In the genomic region with DNA sequence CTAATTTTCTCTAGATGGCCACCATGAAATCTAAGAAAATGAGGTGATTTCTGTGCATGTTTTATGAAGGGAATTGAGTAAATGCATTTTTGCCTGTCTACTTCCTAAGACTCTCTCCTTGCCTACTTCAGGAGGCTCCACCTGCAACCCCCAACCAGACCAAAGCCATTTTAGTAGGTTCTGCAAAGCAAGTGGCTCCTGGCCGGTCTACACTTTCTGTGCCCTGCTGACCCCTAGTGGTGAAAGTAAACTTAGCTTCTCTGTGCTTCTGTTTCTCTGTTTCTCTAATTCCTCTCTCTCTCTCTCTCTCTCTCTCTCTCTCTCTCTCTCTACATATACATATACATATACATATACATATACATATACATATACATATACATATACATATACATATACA, we compare ENCODE assay signal across 10 mouse cellular contexts.
DNase-seq lines count a peak whose midpoint lies in the region; ATAC-seq and TF ChIP-seq lines count a peak whose summit lies in the region.
"Had no signal": no experiment of that assay in that cellular context is flagged by ENCODE, and none has a peak within 500 bp of the region (broad histone marks: within the 10 kb centered on the region; RNA-seq: fewer than 3 reads in every experiment).

No protein-coding gene starts in this region.

- H3K27me3 ChIP-seq in forebrain, embryonic 14.5 days (replicated peaks; ENCODE audit: control insufficient read depth, insufficient read depth, low read length): no peaks in the 10 kb centered on the region
- H3K27me3 ChIP-seq in forebrain, embryonic 15.5 days: no peaks in the 10 kb centered on the region
- H3K27me3 ChIP-seq: stomach, embryonic 15.5 days had no signal

- no peak for TF ChIP-seq POLR2A in embryonic fibroblast, embryonic 13.5 days (IDR thresholded peaks at IDR 0.05; ENCODE audit: low read depth, low read length)

- H3K4me2 ChIP-seq in forebrain, embryonic 14.5 days (ENCODE audit: low read length): no peak overlapping the region
- no peak overlapping the region for H3K4me2 ChIP-seq in forebrain, embryonic 15.5 days (replicated peaks)
- H3K4me2 ChIP-seq: limb, embryonic 13.5 days; stomach, embryonic 15.5 days had no signal

- no peaks in the 10 kb centered on the region for H3K36me3 ChIP-seq in forebrain, embryonic 14.5 days (ENCODE audit: control insufficient read depth, insufficient read depth, low read length)
- H3K36me3 ChIP-seq in forebrain, embryonic 15.5 days: no peaks in the 10 kb centered on the region
- H3K36me3 ChIP-seq: limb, embryonic 13.5 days; stomach, embryonic 15.5 days had no signal

- 4% methylated on average over 1 of the region's 1 CpGs for WGBS in forebrain, embryonic 14.5 days
- WGBS in forebrain, embryonic 15.5 days: 13% methylated on average over 1 of the region's 1 CpGs

- H3K4me3 ChIP-seq in forebrain, embryonic 14.5 days (ENCODE audit: low read depth, low read length): no peak overlapping the region
- no peak overlapping the region for H3K4me3 ChIP-seq in forebrain, embryonic 15.5 days
- H3K4me3 ChIP-seq in embryonic fibroblast, embryonic 13.5 days (ENCODE audit: insufficient read depth, low read length): no peak overlapping the region
- H3K4me3 ChIP-seq: limb, embryonic 13.5 days; stomach, embryonic 15.5 days had no signal

- DNase-seq in forebrain, embryonic 14.5 days (ENCODE audit: low spot score): peak; percentile 82
- DNase-seq in 3134 (ENCODE audit: extremely low read depth, insufficient read length, low spot score): peak; percentile 3
- peak; percentile 13 for DNase-seq in adrenal gland, postnatal 25 days
- peak; percentile 67 for DNase-seq in layer of hippocampus, adult 11-12 months (ENCODE audit: low spot score)
- DNase-seq in lung, postnatal 14 days: peak; percentile 65
- DNase-seq in urinary bladder, postnatal 36 days (ENCODE audit: low spot score in 2 of 2): peak; percentile 15 to 26

- H3K9ac ChIP-seq in forebrain, embryonic 14.5 days (ENCODE audit: low read length): no peak overlapping the region
- H3K9ac ChIP-seq in forebrain, embryonic 15.5 days (replicated peaks): no peak overlapping the region
- H3K9ac ChIP-seq: limb, embryonic 13.5 days; stomach, embryonic 15.5 days had no signal

- H3K27ac ChIP-seq in forebrain, embryonic 14.5 days (ENCODE audit: low read depth, low read length): no peak overlapping the region
- no peak overlapping the region for H3K27ac ChIP-seq in forebrain, embryonic 15.5 days (replicated peaks)
- H3K27ac ChIP-seq in embryonic fibroblast, embryonic 13.5 days (ENCODE audit: insufficient read depth, low read length): no peak overlapping the region
- H3K27ac ChIP-seq: limb, embryonic 13.5 days; stomach, embryonic 15.5 days had no signal

- TF ChIP-seq CTCF in embryonic fibroblast, embryonic 13.5 days (IDR thresholded peaks at IDR 0.05; ENCODE audit: borderline replicate concordance, insufficient read depth, low read length): peak; percentile 50; the same call in 1 of the 2 replicates

- H3K4me1 ChIP-seq in forebrain, embryonic 14.5 days (ENCODE audit: control insufficient read depth, insufficient read depth, low read length): no peaks in the 10 kb centered on the region
- no peaks in the 10 kb centered on the region for H3K4me1 ChIP-seq in forebrain, embryonic 15.5 days
- H3K4me1 ChIP-seq in embryonic fibroblast, embryonic 13.5 days (ENCODE audit: control insufficient read depth, insufficient read depth, low read length): no peaks in the 10 kb centered on the region
- H3K4me1 ChIP-seq: stomach, embryonic 15.5 days had no signal

- 0 out of 2 replicates have a peak, but pooled peaks have one; percentile 50 for ATAC-seq in forebrain, embryonic 14.5 days
- no peak for ATAC-seq in forebrain, embryonic 15.5 days (replicated peaks)

- H3K9me3 ChIP-seq in forebrain, embryonic 14.5 days (replicated peaks; ENCODE audit: control insufficient read depth, low read length): no peaks in the 10 kb centered on the region
- no peaks in the 10 kb centered on the region for H3K9me3 ChIP-seq in forebrain, embryonic 15.5 days
- H3K9me3 ChIP-seq: limb, embryonic 13.5 days; stomach, embryonic 15.5 days had no signal

Comparison
In these comparisons a context has a peak if more than half of its experiments do, and no peak if none do; other contexts are left out.
1. DNase-seq: peak in every context shown above with its lines; median percentile 82 in forebrain, embryonic 14.5 days; 67 in layer of hippocampus, adult 11-12 months; 65 in lung, postnatal 14 days; 20 in urinary bladder, postnatal 36 days; 13 in adrenal gland, postnatal 25 days; 3 in 3134.